Mouse (Mus musculus): ENCODE data around the gene Txndc8. TPM values are rescaled to one million over a fixed set of nuclear protein-coding genes. Genes with fewer than 3 reads are reported as not detected.

Txndc8 gene
- total RNA-seq (2021) = not detected
- long read RNA-seq, experiment 1 = 0 reads
- long read RNA-seq, experiment 2 = 0 reads

GRCm38 (mm10) chr4:58009024-58009423 is at the start of gene Txndc8:
TSS of gene Txndc8 (minus strand) at chr4:58009124.
- DNase-seq (ENCODE audit: low spot score in 2 of 2) = no peak

DNA sequence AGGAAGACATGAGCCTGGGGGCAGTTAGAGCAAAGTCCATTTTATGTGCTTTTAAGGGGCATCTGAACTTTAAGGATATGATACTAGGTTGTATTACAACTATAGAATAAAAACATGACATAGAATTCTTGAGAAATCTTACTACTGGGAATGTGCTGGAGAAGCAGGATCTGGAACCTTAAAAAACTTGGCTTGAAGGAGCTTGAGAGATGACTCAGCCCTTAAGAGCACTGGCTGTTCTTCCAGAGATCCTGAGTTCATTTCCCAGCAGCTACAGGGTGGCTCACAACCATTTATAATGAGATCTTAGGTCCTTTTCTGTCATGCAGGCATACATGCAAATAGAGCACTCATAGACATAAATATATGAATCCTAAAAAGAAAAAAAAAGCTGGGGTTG is 46.7 kb upstream of the Txndc8 start:
- DNase-seq (ENCODE audit: low spot score in 2 of 2) = no peak

GRCm38 (mm10) chr4:58054441-58054840 is 45.5 kb upstream of the Txndc8 start:
- DNase-seq (ENCODE audit: low spot score in 2 of 2) = no peak

DNA sequence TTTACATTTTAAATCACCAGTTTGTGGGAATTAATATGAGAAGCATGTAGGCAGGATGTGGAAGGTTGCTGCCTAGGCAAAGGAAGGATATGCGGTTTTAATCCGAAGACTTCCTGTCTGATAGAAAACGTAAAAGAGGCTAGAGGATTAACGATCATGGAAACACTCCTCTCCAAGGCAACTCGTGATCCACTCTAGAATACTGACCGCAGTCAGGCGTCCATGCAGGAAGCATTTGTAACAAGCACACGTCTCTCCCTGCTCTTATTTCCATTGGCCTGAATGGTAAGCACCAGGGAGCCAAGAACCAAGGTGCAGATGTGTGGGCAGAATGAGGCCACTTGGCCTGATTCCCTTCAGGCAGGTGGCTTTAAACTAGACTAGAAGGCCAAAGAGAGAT is 41.8 kb upstream of the Txndc8 start:
- DNase-seq (ENCODE audit: low spot score in 2 of 2) = no peak

GRCm38 (mm10) chr4:58050276-58050675 is 41.4 kb upstream of the Txndc8 start:
- DNase-seq (ENCODE audit: low spot score in 2 of 2) = no peak

GRCm38 (mm10) chr4:58044833-58045232 is 35.9 kb upstream of the Txndc8 start:
- no peak for DNase-seq (ENCODE audit: low spot score in 2 of 2)

DNA sequence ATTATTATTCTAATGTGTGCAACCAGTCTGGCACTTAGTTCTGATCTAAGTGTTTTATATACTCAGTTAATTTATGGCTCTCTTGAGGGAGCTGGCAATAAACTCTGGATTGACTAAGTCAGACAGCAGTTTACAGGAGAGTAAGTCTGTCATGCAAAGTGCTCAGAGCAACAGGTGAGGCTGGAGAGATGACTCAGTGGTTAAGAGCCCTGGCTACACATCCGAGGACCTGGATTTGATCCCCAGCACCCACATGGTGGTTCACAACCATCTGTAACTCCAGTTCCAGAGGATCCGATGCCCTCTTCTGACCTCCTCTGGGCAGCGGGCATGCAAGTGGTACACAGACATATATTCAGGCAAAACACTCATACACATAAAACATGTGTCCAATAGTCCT is 35.4 kb upstream of the Txndc8 start:
- no peak for DNase-seq (ENCODE audit: low spot score in 2 of 2)

DNA sequence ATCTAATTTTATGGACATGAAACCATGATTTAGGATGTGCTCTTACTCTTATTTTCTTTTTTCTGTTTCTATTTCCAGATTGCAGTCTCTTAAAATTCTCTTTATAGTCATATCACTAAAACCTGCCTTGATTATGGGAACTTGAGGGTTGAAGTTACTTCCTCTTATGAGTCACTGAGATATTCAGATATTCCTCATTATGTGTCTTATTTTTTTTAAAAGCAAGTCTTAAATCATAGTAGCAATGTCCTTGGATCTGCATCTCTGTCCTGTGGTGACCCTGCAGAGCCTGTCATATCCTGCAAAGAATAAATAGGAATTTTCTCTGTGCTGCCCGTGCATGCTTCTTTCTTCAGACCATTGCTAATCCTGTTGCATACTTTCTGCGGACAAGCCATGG is 31.2 kb upstream of the Txndc8 start:
- DNase-seq (ENCODE audit: low spot score in 2 of 2) = no peak

DNA sequence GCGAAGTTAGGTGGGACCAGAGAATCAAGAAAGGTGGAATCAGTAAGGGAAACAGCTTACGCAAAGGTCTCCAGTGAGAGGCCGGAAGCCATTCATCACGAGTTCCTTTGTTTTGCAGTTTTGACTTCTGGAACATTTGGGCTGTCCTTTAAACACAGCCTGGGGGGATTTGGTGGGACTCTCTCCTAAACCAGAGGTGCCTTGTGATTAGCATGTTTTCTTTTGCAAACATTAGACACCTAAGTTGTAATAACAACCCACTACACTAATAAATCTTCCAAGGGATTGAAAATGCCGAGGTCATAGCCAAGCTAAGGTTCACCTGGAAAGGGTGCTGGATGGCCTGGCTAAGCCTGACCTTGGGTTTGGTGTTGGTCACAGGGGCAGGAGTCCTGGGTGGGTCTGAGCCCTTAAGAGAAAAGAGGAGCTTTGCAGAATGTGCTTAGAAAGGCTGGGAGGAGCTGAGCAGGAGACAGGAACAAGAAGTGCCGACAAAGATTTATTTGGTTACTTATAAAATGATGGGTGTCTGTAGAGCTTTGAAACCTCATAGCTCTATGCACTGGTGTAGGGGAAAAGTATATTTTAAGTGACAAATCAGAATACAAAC is 28.3 kb upstream of the Txndc8 start:
- DNase-seq (ENCODE audit: low spot score in 2 of 2) = no peak

DNA sequence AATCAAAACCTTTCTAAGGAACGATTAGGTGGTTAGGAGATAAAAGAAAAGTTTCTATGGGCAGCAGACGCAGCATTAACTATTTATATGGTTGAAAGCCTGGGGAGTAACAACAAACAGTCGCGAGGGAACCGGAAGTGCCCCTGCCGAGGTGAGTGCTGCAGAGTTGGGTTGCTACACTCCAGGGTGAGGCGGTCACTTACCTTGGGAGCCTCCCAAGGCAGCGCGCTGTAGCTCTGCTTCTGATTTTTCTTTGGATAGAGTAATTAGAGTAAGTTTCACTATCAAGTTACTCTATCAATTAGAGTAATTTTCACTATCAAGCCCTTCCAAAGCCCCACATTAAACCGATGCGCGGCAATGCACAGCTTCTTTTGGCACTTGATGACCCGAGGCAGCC is 25.7 kb upstream of the Txndc8 start:
- no peak for DNase-seq (ENCODE audit: low spot score in 2 of 2)

DNA sequence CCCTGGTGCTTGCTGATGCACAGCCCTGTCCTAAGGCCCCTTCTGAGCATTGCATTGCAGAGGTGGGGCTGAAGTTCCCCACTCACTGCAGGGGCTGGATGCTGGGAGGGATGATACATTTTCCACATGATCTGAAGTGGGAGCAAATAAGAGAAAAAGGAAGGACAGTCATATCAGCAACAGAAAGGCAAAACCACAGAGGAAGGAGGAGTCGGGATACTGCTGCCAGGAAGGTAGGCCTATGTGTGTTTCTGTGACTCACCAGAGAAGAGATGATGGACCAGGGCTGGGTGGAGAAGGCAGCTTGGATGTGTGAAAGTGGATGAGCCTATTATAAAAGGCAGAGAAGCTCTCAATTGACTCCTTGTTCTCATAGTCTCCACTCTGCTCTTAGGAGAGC is 23.8 kb upstream of the Txndc8 start:
- DNase-seq (ENCODE audit: low spot score in 2 of 2) = no peak

DNA sequence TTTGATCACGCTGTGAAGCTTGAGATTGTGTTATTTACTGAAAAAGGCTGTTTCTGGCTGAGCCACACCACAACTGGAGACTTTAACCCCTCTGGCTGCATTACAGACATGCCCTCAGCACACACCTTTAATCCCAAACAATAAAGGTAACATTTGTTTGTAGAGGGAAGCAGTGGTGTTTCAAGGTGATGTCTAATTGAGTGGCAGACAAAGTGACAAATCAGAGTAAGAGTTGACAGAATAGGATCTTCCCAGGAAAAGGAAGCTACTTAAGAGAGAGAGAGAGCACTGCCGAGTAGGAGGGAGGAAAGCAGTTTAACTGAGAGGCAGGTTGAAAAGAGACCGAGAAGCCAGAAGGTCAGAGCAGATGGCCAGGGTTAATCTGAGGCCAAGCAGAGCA is 5.4 kb downstream of the Txndc8 start:
- DNase-seq (ENCODE audit: low spot score in 2 of 2) = no peak

- no peak for DNase-seq (ENCODE audit: low spot score in 2 of 2)
Measured at GRCm38 (mm10) chr4:57991425-57991824, 17.5 kb downstream of the Txndc8 start.

DNA sequence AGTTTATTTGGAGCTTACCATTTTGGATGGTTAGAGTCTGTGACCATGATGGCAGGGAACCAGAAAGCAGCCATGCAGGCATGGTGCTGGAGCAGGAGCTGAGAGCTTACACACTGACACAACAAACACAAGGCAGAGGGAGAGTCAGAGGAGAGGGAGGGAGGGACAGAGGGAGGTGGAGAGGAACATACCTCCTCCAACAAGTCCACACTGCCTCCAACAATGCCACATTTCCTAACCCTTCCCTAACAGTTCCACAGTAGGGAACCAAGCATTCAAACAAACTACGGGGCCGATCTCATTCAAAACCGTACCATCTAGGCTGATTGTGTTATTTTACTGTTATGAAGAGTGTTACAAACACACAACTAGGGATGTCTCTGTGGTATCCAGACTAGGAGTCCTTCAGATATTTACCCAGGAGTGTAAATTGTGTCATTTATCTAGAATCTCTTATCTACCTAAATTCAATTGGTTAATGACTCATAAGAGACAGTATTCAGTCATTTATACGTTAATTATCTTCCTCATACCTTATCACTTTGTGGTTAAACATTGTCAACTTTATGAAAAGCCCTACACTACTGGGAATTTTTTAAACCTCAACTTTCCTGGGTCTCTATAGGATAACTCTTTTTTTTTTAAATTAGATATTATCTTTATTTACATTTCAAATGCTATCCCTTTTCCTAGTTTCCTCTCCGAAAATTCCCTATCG is 34.4 kb downstream of the Txndc8 start:
- DNase-seq (ENCODE audit: low spot score in 2 of 2) = no peak

DNA sequence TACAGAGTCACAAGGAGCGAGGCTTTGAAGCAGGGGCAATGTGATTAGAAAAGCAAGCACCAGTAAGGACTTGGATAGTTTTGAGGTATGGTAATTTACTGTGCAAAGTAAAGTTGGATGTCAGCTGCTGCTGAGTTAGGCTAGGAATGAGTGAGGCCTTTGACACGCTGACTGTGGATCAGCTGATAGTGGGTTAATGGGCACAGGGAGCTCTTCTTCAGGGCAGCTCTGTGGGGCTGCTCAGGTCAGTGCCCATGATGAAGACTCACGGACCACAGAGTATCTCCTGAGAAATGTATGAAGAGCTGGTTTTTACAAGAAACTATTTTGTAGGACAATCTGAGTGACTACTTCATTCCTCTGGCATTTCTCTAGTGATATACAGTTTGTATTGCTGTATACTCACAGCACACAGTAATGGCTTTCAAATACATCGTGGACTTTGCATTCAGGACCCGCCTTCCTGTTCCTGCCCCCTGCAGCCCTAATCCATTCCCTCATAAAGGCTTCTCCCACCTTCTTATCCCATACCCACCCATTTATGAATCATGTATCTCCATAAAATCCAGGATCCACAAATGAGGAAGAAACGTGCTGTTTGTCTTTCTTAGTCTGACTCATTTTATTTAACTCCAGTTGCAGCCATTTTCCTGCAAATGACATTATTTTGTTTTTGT is 35.2 kb downstream of the Txndc8 start:
- no peak for DNase-seq (ENCODE audit: low spot score in 2 of 2)

GRCm38 (mm10) chr4:57970285-57970684 is 38.6 kb downstream of the Txndc8 start:
- DNase-seq (ENCODE audit: low spot score in 2 of 2) = no peak

GRCm38 (mm10) chr4:57967195-57967594 is 41.7 kb downstream of the Txndc8 start:
- DNase-seq (ENCODE audit: low spot score in 2 of 2) = no peak

- DNase-seq (ENCODE audit: low spot score in 2 of 2) = no peak
Measured at GRCm38 (mm10) chr4:57965516-57965915, 43.4 kb downstream of the Txndc8 start.

- DNase-seq (ENCODE audit: low spot score in 2 of 2) = no peak
Measured at GRCm38 (mm10) chr4:57964143-57964542, 44.8 kb downstream of the Txndc8 start.

- no peak for DNase-seq (ENCODE audit: low spot score in 2 of 2)
Measured at GRCm38 (mm10) chr4:57959056-57959455, 49.9 kb downstream of the Txndc8 start.

GRCm38 (mm10) chr4:57958098-57958497 is 50.8 kb downstream of the Txndc8 start:
- no peak for DNase-seq (ENCODE audit: low spot score in 2 of 2)

Data from adrenal gland, postnatal 4 days (tissue).